Mouse (Mus musculus) stomach, postnatal 0 days (tissue): ENCODE data around the gene Hist1h4b. TPM values are rescaled to one million over a fixed set of nuclear protein-coding genes. Genes with fewer than 3 reads are reported as not detected.

ENCODE experiments used
- ATAC-seq: fragments of 200-750 bp; cut with Nextera tagmentation; 2 replicates; pipeline ENCODE4 v1.8.0; 2017; ENCODE audit not compliant: low FRiP score, low TSS enrichment
- DNase-seq: peaks from one replicate; pipeline ENCODE4 v3.0.0-alpha.2; 2016; ENCODE audit warnings: low spot score
- H3K27ac ChIP-seq: fragments of 300-500 bp; sonication (generic); replicated peaks from 2 replicates; pipeline ENCODE4 v1.5.1; 2014; ENCODE audit warnings: mild to moderate bottlenecking, control low read depth
- H3K27me3 ChIP-seq: fragments of 300-500 bp; sonication (generic); 2 replicates; pipeline ENCODE4 v1.6.1; 2014; ENCODE audit warnings: low read length; ENCODE audit not compliant: control insufficient read depth, insufficient read depth
- H3K36me3 ChIP-seq: fragments of 300-500 bp; sonication (generic); 2 replicates; pipeline ENCODE4 v1.6.1; 2014; ENCODE audit warnings: low read length, mixed read lengths; ENCODE audit not compliant: control insufficient read depth, insufficient read depth
- H3K4me1 ChIP-seq: fragments of 300-500 bp; sonication (generic); replicated peaks from 2 replicates; pipeline ENCODE4 v1.6.1; 2014; ENCODE audit warnings: antibody characterized with exemption; ENCODE audit not compliant: control insufficient read depth, insufficient read depth
- H3K4me2 ChIP-seq: fragments of 300-500 bp; sonication (generic); replicated peaks from 2 replicates; pipeline ENCODE4 v1.6.1; 2014; ENCODE audit warnings: low read depth, mild to moderate bottlenecking, control low read depth, moderate library complexity
- H3K4me3 ChIP-seq: fragments of 300-500 bp; sonication (generic); 2 replicates; pipeline ENCODE4 v1.5.1; 2014; ENCODE audit warnings: low read depth, low read length, control low read depth
- H3K9ac ChIP-seq: fragments of 300-500 bp; sonication (generic); 2 replicates; pipeline ENCODE4 v1.6.1; 2014; ENCODE audit warnings: mild to moderate bottlenecking, low read length, control low read depth, mixed read lengths
- H3K9me3 ChIP-seq: fragments of 300-500 bp; sonication (generic); 2 replicates; pipeline ENCODE4 v1.6.1; 2016; ENCODE audit warnings: low read length; ENCODE audit not compliant: control insufficient read depth
- CTCF ChIP-seq: IDR thresholded peaks from 2 replicates; pipeline ENCODE4 v1.5.1; 2016; ENCODE audit warnings: antibody characterized with exemption, low read depth, mild to moderate bottlenecking, moderate library complexity
- EP300 ChIP-seq: optimal IDR thresholded peaks from 2 replicates; pipeline ENCODE3; 2016; ENCODE audit warnings: antibody characterized with exemption
- WGBS: fragments of 180-500 bp; shearing (Covaris S2); extraction: QIAGEN DNeasy Blood & Tissue Kit; methylation state at CpG from one replicate; pipeline ENCODE4 v1.1.7; 2014; 5-methylcytosine and 5-hydroxymethylcytosine counted together
- polyA plus RNA-seq: library from polyadenylated mRNA; unstranded; fragments of >200 nt; fragmentation: Nextera tagmentation; extraction: Ambion mirVana; gene quantifications from 2 replicates; pipeline ENCODE4 v1.2.1, GENCODE M21; 2015

Gene Hist1h4b
- polyA plus RNA-seq: 0.46 and 2.0 TPM in 2 replicates

- H3K4me1 ChIP-seq: no peaks in the 10 kb centered on the region
- TF ChIP-seq CTCF (no peak), EP300 (peak; percentile 74)
Observed at GRCm38 (mm10) chr13:23756790-23757189, at the start of gene Hist1h4b. Gene Hist1h4b (plus strand): TSS chr13:23757013.

DNA sequence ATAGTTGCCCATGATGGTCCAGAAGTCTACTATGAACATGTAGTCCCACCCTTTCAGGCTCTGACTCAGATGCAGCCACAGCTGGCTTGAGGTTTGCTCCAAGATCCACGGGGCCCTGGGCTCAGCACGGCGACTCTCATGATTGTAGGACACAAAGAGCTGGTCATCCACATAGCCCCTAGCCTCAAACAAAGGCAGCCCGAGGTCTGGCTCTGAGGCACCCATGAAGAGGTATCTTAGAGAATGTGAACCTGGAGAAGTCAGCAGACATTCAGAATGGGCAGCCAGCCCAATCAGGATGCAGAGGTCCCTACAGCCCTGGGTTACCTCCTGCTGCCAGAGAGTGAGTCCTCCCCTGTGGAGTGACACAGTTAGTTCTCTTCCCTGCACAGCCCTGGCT lies 48.8 kb upstream of the Hist1h4b start:
- Histone ChIP-seq H3K36me3 (no peaks in the 10 kb centered on the region), H3K4me3 (no peak overlapping the region), H3K4me1 (no peaks in the 10 kb centered on the region), H3K27me3 (no peaks in the 10 kb centered on the region), H3K4me2 (no peak overlapping the region), H3K27ac (no peak overlapping the region), H3K9me3 (no peaks in the 10 kb centered on the region), H3K9ac (no peak overlapping the region)
- TF ChIP-seq EP300 (no peak), CTCF (no peak)
- WGBS: 87% methylated on average over 4 of the region's 4 CpGs
- DNase-seq: no peak
- no peak for ATAC-seq

More at GRCm38 (mm10) chr13:23756790-23757189, at the start of gene Hist1h4b:
- H3K9ac ChIP-seq: peak within 1 kb of the TSS; percentile 61
- H3K4me3 ChIP-seq: peak within 1 kb of the TSS; percentile 35
- H3K4me2 ChIP-seq: peak within 1 kb of the TSS; percentile 52
- no peaks in the 10 kb centered on the region for H3K9me3 ChIP-seq
- ATAC-seq (peak; percentile 79), DNase-seq (peak; percentile 91)
- no peaks in the 10 kb centered on the region for H3K27me3 ChIP-seq
- H3K36me3 ChIP-seq: no peaks in the 10 kb centered on the region
- peak within 1 kb of the TSS; percentile 90 for H3K27ac ChIP-seq
- WGBS: 0% methylated on average over 17 of the region's 22 CpGs

DNA sequence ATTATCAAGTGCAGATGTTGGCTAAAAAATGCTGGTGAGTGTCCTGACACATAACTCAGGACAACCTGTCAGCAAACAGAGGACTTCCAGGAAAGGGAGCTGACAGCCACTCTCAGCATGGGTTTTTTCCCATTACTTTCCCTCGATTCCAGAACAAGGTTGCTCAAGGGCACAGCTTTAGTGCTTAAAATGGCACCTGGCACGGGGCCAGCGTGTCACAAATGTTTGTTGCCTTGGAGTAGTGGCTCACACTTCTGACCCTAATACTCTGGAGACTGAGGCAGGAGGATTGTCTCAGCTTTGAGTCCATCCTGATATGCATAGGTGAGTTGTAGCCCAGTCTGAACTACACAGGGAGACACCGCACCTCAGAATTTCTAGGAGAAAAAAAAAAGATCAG lies 48.2 kb upstream of the Hist1h4b start:
- DNase-seq (no peak), ATAC-seq (no peak)
- Histone ChIP-seq H3K9ac (no peak overlapping the region), H3K4me3 (no peak overlapping the region; the same call in 1 of the 2 replicates), H3K27ac (no peak overlapping the region), H3K36me3 (no peaks in the 10 kb centered on the region), H3K4me1 (no peaks in the 10 kb centered on the region), H3K27me3 (no peaks in the 10 kb centered on the region), H3K9me3 (no peaks in the 10 kb centered on the region), H3K4me2 (no peak overlapping the region)
- 72% methylated on average over 4 of the region's 4 CpGs for WGBS
- TF ChIP-seq CTCF: no peak
- TF ChIP-seq EP300: no peak

DNA sequence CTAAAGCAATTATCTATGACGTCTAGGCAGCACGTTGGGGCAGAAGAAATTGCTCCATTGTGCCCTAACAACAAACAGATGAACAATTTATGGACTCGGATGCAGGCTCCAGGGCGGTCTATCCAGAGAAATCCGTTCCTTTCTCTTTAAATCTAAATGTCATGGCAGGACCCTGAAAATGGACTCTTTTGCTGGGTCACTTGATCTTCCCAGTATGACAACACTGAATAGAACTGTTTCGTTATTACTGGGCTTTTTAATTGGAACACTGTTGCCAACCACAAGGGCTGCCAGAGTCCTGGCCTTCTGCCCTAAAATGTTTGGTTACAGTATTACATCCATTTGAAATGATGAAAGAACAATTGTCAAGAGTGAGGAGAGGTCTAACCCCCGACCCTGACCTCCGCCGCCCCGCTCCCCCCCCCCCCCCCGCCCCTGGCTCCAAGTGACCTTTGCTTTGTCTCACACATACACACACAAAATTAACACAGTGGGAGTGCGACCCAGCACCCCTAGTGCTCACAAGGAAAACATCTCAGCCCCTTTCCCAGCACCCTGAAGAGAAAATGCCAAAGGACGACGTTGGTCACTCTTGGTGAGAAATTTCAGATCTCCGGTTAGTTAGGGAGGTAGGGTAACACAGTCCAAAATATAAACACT lies 47.0 kb upstream of the Hist1h4b start:
- no peak for TF ChIP-seq EP300
- no peak for TF ChIP-seq CTCF
- Histone ChIP-seq H3K9ac (peak overlapping the region; percentile 78), H3K4me1 (no peaks in the 10 kb centered on the region), H3K4me2 (peak overlapping the region; percentile 79), H3K4me3 (peak overlapping the region; percentile 52), H3K9me3 (no peaks in the 10 kb centered on the region), H3K27me3 (no peaks in the 10 kb centered on the region), H3K27ac (peak overlapping the region; percentile 58), H3K36me3 (no peaks in the 10 kb centered on the region)
- 26% methylated on average over 15 of the region's 15 CpGs for WGBS
- DNase-seq (no peak), ATAC-seq (no peak; the same call in 1 of the 2 replicates)

DNA sequence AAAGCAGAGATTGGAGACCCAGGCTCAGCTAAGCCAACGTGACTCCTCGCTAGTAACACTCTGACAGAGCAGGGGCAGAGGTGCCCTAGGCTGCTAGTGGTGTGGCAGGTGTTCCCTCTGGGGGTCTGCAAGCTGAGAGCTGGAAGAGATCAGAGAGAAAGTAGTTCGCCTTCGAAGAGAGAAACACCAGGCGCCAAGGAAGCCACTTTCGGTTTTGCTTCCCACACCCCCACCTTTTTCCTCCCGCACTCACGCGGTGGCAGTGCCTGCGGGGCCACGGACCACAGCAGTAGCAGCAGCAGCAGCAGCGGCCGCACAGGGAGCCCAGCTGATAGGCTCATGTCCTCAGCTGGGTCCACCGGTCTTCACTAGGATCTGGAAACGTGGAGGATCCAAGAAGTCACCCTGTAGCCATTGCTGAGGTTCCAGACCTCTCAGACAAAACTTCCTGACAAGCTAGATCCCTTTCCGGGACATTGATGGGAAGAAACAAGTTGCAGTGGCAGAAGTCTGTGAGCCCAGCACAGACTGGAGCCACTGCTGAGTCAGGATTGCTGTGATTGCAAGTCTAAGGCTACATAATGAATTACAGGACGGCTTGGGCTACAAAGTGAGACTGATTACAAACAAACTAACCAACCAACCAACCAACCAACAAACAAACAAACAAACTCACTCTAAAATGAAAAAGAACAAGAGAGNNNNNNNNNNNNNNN lies 46.3 kb upstream of the Hist1h4b start, which contains the start of gene Hfe:
Hfe (minus strand) TSS at position 481 of the 716 bp plus-strand sequence.
- Histone ChIP-seq H3K36me3 (no peaks in the 10 kb centered on the region), H3K4me2 (peak within 1 kb of the TSS; percentile 79), H3K9ac (peak within 1 kb of the TSS; percentile 78), H3K9me3 (no peaks in the 10 kb centered on the region), H3K4me3 (peak within 1 kb of the TSS; percentile 52), H3K27me3 (no peaks in the 10 kb centered on the region), H3K4me1 (no peaks in the 10 kb centered on the region), H3K27ac (peak within 1 kb of the TSS; percentile 58)
- TF ChIP-seq EP300: no peak
- no peak for TF ChIP-seq CTCF
- ATAC-seq: peak; percentile 75
- DNase-seq: peak; percentile 75
- WGBS: 3% methylated on average over 17 of the region's 17 CpGs
